Mouse (Mus musculus) lung, postnatal 0 days (tissue): ENCODE measurements around the gene Pik3r1.

ENCODE experiments used
- CTCF ChIP-seq: IDR thresholded peaks from 2 replicates; pipeline ENCODE4 v1.5.1; 2016; ENCODE audit warnings: antibody characterized with exemption, mild to moderate bottlenecking
- EP300 ChIP-seq: IDR thresholded peaks from 2 replicates; pipeline ENCODE4 v1.6.1; 2016; ENCODE audit warnings: antibody characterized with exemption, mild to moderate bottlenecking, control low read depth

GRCm38 (mm10) chr13:101759281-101759871 is 8.6 kb downstream of the Pik3r1 start:
- TF ChIP-seq CTCF (no peak), EP300 (no peak)
